Mouse (Mus musculus): ENCODE data around the gene Stk35.

GRCm38 (mm10) chr2:129846501-129846900 lies 46.2 kb downstream of the Stk35 start:
- TF ChIP-seq CTCF (IDR thresholded peaks at IDR 0.05; ENCODE audit: borderline replicate concordance, control insufficient read depth, extremely low read depth, insufficient read depth, low read length, poor library complexity) (no peak), POLR2A (IDR thresholded peaks at IDR 0.05; ENCODE audit: control insufficient read depth, extremely low read depth, insufficient read depth, low read length, poor library complexity) (no peak)

Measured in thymus, adult 2 months (tissue).